Mouse (Mus musculus) ES-Bruce4 (cell line): ENCODE data around the gene Magi1. TPM values are rescaled to one million over a fixed set of nuclear protein-coding genes. Genes with fewer than 3 reads are reported as not detected.

Experiments
- H3K27ac ChIP-seq: 2 replicates; pipeline ENCODE4 v1.5.1; 2012; ENCODE audit warnings: low read length, inconsistent platforms; ENCODE audit not compliant: insufficient read depth
- H3K27me3 ChIP-seq: 2 replicates; pipeline ENCODE4 v1.6.1; 2012; ENCODE audit warnings: mild to moderate bottlenecking, low read length, inconsistent platforms; ENCODE audit not compliant: control insufficient read depth, poor library complexity, insufficient read depth, severe bottlenecking
- H3K36me3 ChIP-seq: 2 replicates; pipeline ENCODE4 v1.6.1; 2012; ENCODE audit warnings: inconsistent platforms, mild to moderate bottlenecking, low read length, moderate library complexity; ENCODE audit not compliant: control insufficient read depth, poor library complexity, insufficient read depth, severe bottlenecking
- H3K4me1 ChIP-seq: one replicate; pipeline ENCODE4 v1.8.1; 2011; ENCODE audit warnings: low read length; ENCODE audit not compliant: control insufficient read depth, insufficient read depth
- H3K4me3 ChIP-seq: 2 replicates; pipeline ENCODE4 v1.5.1; 2011; ENCODE audit warnings: low read depth, mild to moderate bottlenecking, low read length
- H3K9ac ChIP-seq: 2 replicates; pipeline ENCODE4 v1.6.1; 2012; ENCODE audit warnings: low read depth, mild to moderate bottlenecking, inconsistent platforms; ENCODE audit not compliant: poor library complexity, severe bottlenecking
- H3K9me3 ChIP-seq: replicated peaks from 2 replicates; pipeline ENCODE4 v1.6.1; 2012; ENCODE audit warnings: mild to moderate bottlenecking, low read length, inconsistent platforms; ENCODE audit not compliant: control insufficient read depth, poor library complexity, insufficient read depth, severe bottlenecking
- CTCF ChIP-seq: IDR thresholded peaks from one replicate; pipeline ENCODE4 v1.8.1; 2011; ENCODE audit warnings: low read depth, low read length
- EP300 ChIP-seq: IDR thresholded peaks from 2 replicates; pipeline ENCODE4 v1.6.1; 2011; ENCODE audit warnings: low read depth, low read length; ENCODE audit not compliant: insufficient read depth
- POLR2A ChIP-seq: IDR thresholded peaks from one replicate; pipeline ENCODE4 v1.8.1; 2011; ENCODE audit warnings: low read length; ENCODE audit not compliant: insufficient read depth
- polyA plus RNA-seq: library from polyadenylated mRNA; stranded (reverse); fragments of >200 nt; gene quantifications from 2 replicates; pipeline ENCODE4 v1.2.4, GENCODE M21; 2011; ENCODE audit warnings: low read depth; ENCODE audit not compliant: missing spikeins, insufficient read depth, insufficient read length

Gene Magi1
- polyA plus RNA-seq, 1 experiment: 22.4 TPM

GRCm38 (mm10) chr6:93697956-93698355 is 585.8 kb downstream of the Magi1 start:
- Histone ChIP-seq H3K36me3 (no peaks in the 10 kb centered on the region), H3K4me1 (no peaks in the 10 kb centered on the region), H3K9me3 (no peaks in the 10 kb centered on the region), H3K27me3 (no peaks in the 10 kb centered on the region), H3K9ac (no peak overlapping the region), H3K4me3 (no peak overlapping the region), H3K27ac (no peak overlapping the region)
- TF ChIP-seq EP300 (no peak), POLR2A (no peak), CTCF (no peak)

DNA sequence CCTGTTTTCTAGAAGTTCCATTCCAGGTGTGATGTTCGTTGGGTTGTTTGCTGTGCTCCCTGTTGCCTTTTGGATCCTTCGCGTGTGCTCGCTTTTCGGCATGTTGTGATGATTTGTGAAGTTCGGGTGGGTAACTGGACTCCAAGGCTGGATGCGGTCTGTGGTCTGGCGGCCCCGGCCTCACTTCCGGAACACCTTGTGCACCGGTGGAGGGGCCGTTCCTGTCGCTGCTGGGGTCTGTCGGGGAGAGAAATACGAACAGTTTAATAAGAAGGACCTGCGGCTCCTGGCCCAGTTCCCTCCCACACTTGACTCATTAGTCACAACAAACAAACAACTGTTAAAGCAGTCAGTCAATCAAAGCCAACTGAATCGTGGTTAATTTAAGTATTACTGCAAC is 605.0 kb downstream of the Magi1 start:
- H3K36me3 ChIP-seq: no peaks in the 10 kb centered on the region
- no peaks in the 10 kb centered on the region for H3K4me1 ChIP-seq
- no peaks in the 10 kb centered on the region for H3K9me3 ChIP-seq
- no peak for TF ChIP-seq EP300
- TF ChIP-seq POLR2A: no peak
- no peak for TF ChIP-seq CTCF
- H3K27me3 ChIP-seq: no peaks in the 10 kb centered on the region
- H3K27ac ChIP-seq: no peak overlapping the region
- H3K9ac ChIP-seq: peak overlapping the region; percentile 69
- peak overlapping the region; percentile 70 for H3K4me3 ChIP-seq

DNA sequence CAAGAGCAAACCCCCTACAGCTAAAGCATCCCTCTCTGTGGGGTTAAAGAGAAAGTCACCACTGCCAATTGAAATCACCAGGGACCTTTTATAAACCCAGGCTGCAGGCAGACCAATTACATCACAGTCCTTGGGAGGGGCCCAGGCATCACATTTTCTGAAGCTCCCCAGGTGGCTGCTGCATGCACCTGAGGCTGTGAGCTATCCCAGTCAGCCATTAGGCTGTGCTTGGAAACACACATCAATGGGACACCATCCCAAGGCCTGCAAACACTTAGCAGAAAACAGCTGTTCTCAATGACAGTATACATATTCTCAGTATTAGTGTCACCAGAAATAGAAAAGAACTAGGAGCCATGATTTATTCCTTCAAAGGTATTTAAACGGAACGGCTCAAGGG is 617.0 kb downstream of the Magi1 start:
- H3K27me3 ChIP-seq: no peaks in the 10 kb centered on the region
- no peak overlapping the region for H3K9ac ChIP-seq
- no peaks in the 10 kb centered on the region for H3K36me3 ChIP-seq
- H3K4me1 ChIP-seq: peaks cover 1% of the 10 kb centered on the region
- no peak overlapping the region for H3K27ac ChIP-seq
- no peak for TF ChIP-seq EP300
- TF ChIP-seq CTCF: no peak
- no peak for TF ChIP-seq POLR2A
- no peak overlapping the region for H3K4me3 ChIP-seq
- H3K9me3 ChIP-seq: peaks cover 4% of the 10 kb centered on the region; the same call in 1 of the 2 replicates

GRCm38 (mm10) chr6:93665056-93665805 is 618.5 kb downstream of the Magi1 start:
- Histone ChIP-seq H3K9ac (no peak overlapping the region), H3K36me3 (no peaks in the 10 kb centered on the region), H3K27ac (0 out of 2 replicates have a peak overlapping the region, but pooled peaks have one; percentile 17), H3K9me3 (peaks cover 4% of the 10 kb centered on the region; the same call in 1 of the 2 replicates), H3K27me3 (no peaks in the 10 kb centered on the region), H3K4me3 (no peak overlapping the region), H3K4me1 (peaks cover 1% of the 10 kb centered on the region)
- no peak for TF ChIP-seq EP300
- no peak for TF ChIP-seq POLR2A
- TF ChIP-seq CTCF: no peak

- Histone ChIP-seq H3K4me3 (no peak overlapping the region), H3K36me3 (no peaks in the 10 kb centered on the region), H3K4me1 (peaks cover 1% of the 10 kb centered on the region), H3K27ac (no peak overlapping the region), H3K9ac (no peak overlapping the region), H3K27me3 (no peaks in the 10 kb centered on the region), H3K9me3 (no peaks in the 10 kb centered on the region)
- TF ChIP-seq CTCF (no peak), POLR2A (no peak), EP300 (no peak)
Measured at GRCm38 (mm10) chr6:93661139-93661538, 622.6 kb downstream of the Magi1 start.

- no peak for TF ChIP-seq POLR2A
- TF ChIP-seq CTCF: no peak
- TF ChIP-seq EP300: no peak
- Histone ChIP-seq H3K27ac (no peak overlapping the region), H3K9ac (no peak overlapping the region), H3K27me3 (no peaks in the 10 kb centered on the region), H3K36me3 (no peaks in the 10 kb centered on the region), H3K4me1 (no peaks in the 10 kb centered on the region), H3K9me3 (no peaks in the 10 kb centered on the region), H3K4me3 (no peak overlapping the region)
Measured at GRCm38 (mm10) chr6:93659534-93659933, 624.2 kb downstream of the Magi1 start.
